Mouse (Mus musculus) intestine, embryonic 16.5 days (tissue): ENCODE data around the gene Usp17ld. TPM values are rescaled to one million over a fixed set of nuclear protein-coding genes. Genes with fewer than 3 reads are reported as not detected.
"Not testable (repeated sequence)": the region's sequence is repeated elsewhere in the genome, so short reads cannot be mapped to it uniquely, and the experiment has no call there.

ENCODE experiments used
- ATAC-seq: fragments of 200-750 bp; cut with Nextera tagmentation; 2 replicates; pipeline ENCODE4 v1.8.0; 2017; ENCODE audit warnings: moderate TSS enrichment, moderate library complexity
- H3K27ac ChIP-seq: fragments of 300-500 bp; sonication (generic); 2 replicates; pipeline ENCODE4 v1.5.1; 2014; ENCODE audit warnings: mild to moderate bottlenecking, low read length
- H3K27me3 ChIP-seq: fragments of 300-500 bp; sonication (generic); replicated peaks from 2 replicates; pipeline ENCODE4 v1.6.1; 2014; ENCODE audit warnings: low read length, control low read depth, mixed read lengths; ENCODE audit not compliant: control insufficient read depth, insufficient read depth
- H3K36me3 ChIP-seq: fragments of 300-500 bp; sonication (generic); 2 replicates; pipeline ENCODE4 v1.6.1; 2014; ENCODE audit warnings: low read length, control low read depth; ENCODE audit not compliant: control insufficient read depth, insufficient read depth
- H3K4me1 ChIP-seq: fragments of 300-500 bp; sonication (generic); 2 replicates; pipeline ENCODE4 v1.6.1; 2014; ENCODE audit warnings: low read length, control low read depth, mixed read lengths; ENCODE audit not compliant: control insufficient read depth, insufficient read depth
- H3K4me2 ChIP-seq: fragments of 300-500 bp; sonication (generic); 2 replicates; pipeline ENCODE4 v1.6.1; 2014; ENCODE audit warnings: low read depth, low read length, control low read depth
- H3K4me3 ChIP-seq: fragments of 300-500 bp; sonication (generic); 2 replicates; pipeline ENCODE4 v1.5.1; 2014; ENCODE audit warnings: mild to moderate bottlenecking, low read length
- H3K9ac ChIP-seq: fragments of 300-500 bp; sonication (generic); 2 replicates; pipeline ENCODE4 v1.6.1; 2014; ENCODE audit warnings: low read depth, low read length
- H3K9me3 ChIP-seq: fragments of 300-500 bp; sonication (generic); 2 replicates; pipeline ENCODE4 v1.6.1; 2016; ENCODE audit warnings: low read length, control low read depth; ENCODE audit not compliant: control insufficient read depth
- WGBS: fragments of 180-500 bp; shearing (Covaris S2); extraction: QIAGEN DNeasy Blood & Tissue Kit; methylation state at CpG from one replicate; pipeline ENCODE4 v1.1.7; 2014; 5-methylcytosine and 5-hydroxymethylcytosine counted together
- microRNA-seq: library from miRNA; unstranded; fragments of <30 nt; microRNA quantifications from one replicate; pipeline ENCODE4, GENCODE M21; 2016
- polyA plus RNA-seq: library from polyadenylated mRNA; unstranded; fragments of >200 nt; fragmentation: Nextera tagmentation; extraction: Ambion mirVana; gene quantifications from 2 replicates; pipeline ENCODE4 v1.2.1, GENCODE M21; 2015

Gene Usp17ld
- not detected in 2 replicates for polyA plus RNA-seq

DNA sequence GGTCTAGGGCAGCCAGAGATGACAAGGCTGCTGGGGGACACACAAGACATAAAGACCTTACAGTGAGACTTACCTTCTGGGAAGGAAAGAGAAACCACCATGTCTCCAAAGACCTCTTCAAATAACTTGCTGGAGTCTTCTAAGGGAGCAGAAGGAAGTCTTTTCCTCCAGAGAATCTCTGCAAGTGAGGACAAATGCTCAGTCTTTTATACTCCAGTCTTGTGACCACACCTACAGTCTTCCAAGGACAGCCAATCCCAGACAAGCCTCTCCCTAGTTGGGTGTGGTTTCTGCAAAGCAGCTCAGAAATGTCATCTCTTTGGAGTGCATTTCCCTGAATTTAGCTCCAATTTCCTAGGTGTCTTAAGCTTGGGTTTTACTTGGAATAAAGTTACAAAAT is at the start of gene Usp17ld:
TSS of gene Usp17ld (minus strand) at position 101 of the 400 bp plus-strand sequence.
- not testable (repeated sequence) for H3K36me3 ChIP-seq, H3K4me2 ChIP-seq, ATAC-seq, H3K27ac ChIP-seq, H3K4me1 ChIP-seq, H3K9me3 ChIP-seq, H3K9ac ChIP-seq, H3K4me3 ChIP-seq, H3K27me3 ChIP-seq

DNA sequence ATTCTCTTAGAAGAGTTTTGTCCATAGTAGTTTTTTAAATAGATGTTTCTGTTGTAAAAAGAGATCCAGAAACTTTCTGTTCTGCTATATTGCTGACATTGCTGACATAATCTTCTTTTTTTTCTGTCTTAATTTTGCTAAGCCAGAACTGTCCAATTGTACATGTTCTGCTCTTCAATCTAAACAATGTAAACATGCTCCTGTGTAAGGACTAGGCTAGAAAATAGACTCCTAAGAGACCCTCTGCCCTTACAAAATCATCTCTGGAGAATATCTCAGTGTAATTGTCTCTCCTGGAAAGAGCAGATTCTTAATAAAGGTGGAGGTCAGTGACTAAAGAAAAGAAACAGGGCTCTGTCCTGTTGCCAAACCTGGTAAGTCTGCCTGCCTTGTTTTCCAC is 35.6 kb downstream of the Usp17ld start, which contains the start of gene Olfr594:
TSS of gene Olfr594 (plus strand) at position 301 of the 400 bp plus-strand sequence.
- Histone ChIP-seq H3K9ac (no peak within 1 kb of the TSS), H3K4me3 (no peak within 1 kb of the TSS), H3K4me2 (no peak within 1 kb of the TSS), H3K36me3 (no peaks in the 10 kb centered on the region), H3K4me1 (no peaks in the 10 kb centered on the region), H3K9me3 (no peaks in the 10 kb centered on the region), H3K27ac (no peak within 1 kb of the TSS), H3K27me3 (no peaks in the 10 kb centered on the region)
- no peak for ATAC-seq

- 82% methylated on average over 5 of the region's 5 CpGs for WGBS
- H3K4me2 ChIP-seq, H3K4me1 ChIP-seq, H3K4me3 ChIP-seq, H3K9ac ChIP-seq, ATAC-seq, H3K36me3 ChIP-seq, H3K27ac ChIP-seq, H3K27me3 ChIP-seq, H3K9me3 ChIP-seq: not testable (repeated sequence)
Measured at GRCm38 (mm10) chr7:103212050-103212449, 40.3 kb downstream of the Usp17ld start.

DNA sequence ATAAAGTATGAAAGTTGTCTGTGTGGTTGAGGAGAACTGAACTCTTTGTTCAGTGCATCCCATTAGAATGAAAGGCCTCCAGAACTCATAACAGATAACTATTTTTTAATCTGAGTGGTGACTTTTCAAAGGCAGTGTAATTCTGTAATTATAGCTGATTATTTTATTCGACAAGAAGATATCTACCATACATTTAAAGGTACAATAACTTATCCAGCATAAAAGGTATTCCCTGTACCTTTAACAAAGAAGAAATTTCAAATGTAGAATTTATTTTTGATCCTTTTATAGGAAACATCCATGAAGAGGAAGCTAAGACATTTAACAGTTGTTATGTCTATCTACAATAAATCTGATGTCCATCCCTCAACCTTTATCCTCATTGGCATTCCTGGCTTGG is 40.7 kb downstream of the Usp17ld start, which contains the start of gene Olfr593:
TSS of gene Olfr593 (plus strand) at position 301 of the 400 bp plus-strand sequence.
- no peak within 1 kb of the TSS for H3K27ac ChIP-seq
- WGBS = 73% methylated on average over 1 of the region's 1 CpGs
- H3K27me3 ChIP-seq = no peaks in the 10 kb centered on the region
- no peak within 1 kb of the TSS for H3K4me3 ChIP-seq
- no peaks in the 10 kb centered on the region for H3K9me3 ChIP-seq
- no peak within 1 kb of the TSS for H3K9ac ChIP-seq
- no peaks in the 10 kb centered on the region for H3K36me3 ChIP-seq
- ATAC-seq = no peak
- no peak within 1 kb of the TSS for H3K4me2 ChIP-seq
- no peaks in the 10 kb centered on the region for H3K4me1 ChIP-seq

Small RNAs within 50 kb of the gene (microRNA-seq; reads per million reads assigned to microRNA genes)
- not detected for gene Gm23550
- gene Gm25171 = not detected

Other genes with a start within 250 kb of the Usp17ld start
- not detected in 2 replicates for gene Olfr582, start 214.5 kb downstream of the Usp17ld start, polyA plus RNA-seq
- not detected in 2 replicates for gene Olfr583, start 201.2 kb downstream of the Usp17ld start, polyA plus RNA-seq
- gene Olfr584, start 170.6 kb downstream of the Usp17ld start, polyA plus RNA-seq = not detected in 2 replicates
- not detected in 2 replicates for gene Olfr585, start 154.8 kb downstream of the Usp17ld start, polyA plus RNA-seq
- gene Olfr586, start 126.9 kb downstream of the Usp17ld start, polyA plus RNA-seq = not detected in 2 replicates
- not detected in 2 replicates for gene Olfr588-ps1, start 111.6 kb downstream of the Usp17ld start, polyA plus RNA-seq
- not detected in 2 replicates for gene Olfr589, start 96.1 kb downstream of the Usp17ld start, polyA plus RNA-seq
- not detected in 2 replicates for gene Olfr591, start 74.2 kb downstream of the Usp17ld start, polyA plus RNA-seq
- gene Olfr592, start 67.7 kb downstream of the Usp17ld start, polyA plus RNA-seq = not detected in 2 replicates
- gene Olfr593, start 40.6 kb downstream of the Usp17ld start, polyA plus RNA-seq = not detected in 2 replicates
- gene Olfr594, start 35.5 kb downstream of the Usp17ld start, polyA plus RNA-seq = not detected in 2 replicates
- gene Olfr596, start 53.1 kb upstream of the Usp17ld start, polyA plus RNA-seq = not detected in 2 replicates
- not detected in 2 replicates for gene Olfr597, start 63.8 kb upstream of the Usp17ld start, polyA plus RNA-seq
- not detected in 2 replicates for gene Olfr598, start 71.1 kb upstream of the Usp17ld start, polyA plus RNA-seq
- not detected in 2 replicates for gene Olfr599, start 83.4 kb upstream of the Usp17ld start, polyA plus RNA-seq
- gene Olfr600, start 97.2 kb upstream of the Usp17ld start, polyA plus RNA-seq = not detected in 2 replicates
- gene Olfr601, start 110.2 kb upstream of the Usp17ld start, polyA plus RNA-seq = not detected in 2 replicates
- not detected in 2 replicates for gene Olfr603, start 133.7 kb upstream of the Usp17ld start, polyA plus RNA-seq
- not detected in 2 replicates for gene Usp17lc, start 162.6 kb upstream of the Usp17ld start, polyA plus RNA-seq
- not detected in 2 replicates for gene Olfr605, start 192.9 kb upstream of the Usp17ld start, polyA plus RNA-seq
- gene Olfr606, start 196.5 kb upstream of the Usp17ld start, polyA plus RNA-seq = not detected in 2 replicates
- gene Olfr607, start 211.6 kb upstream of the Usp17ld start, polyA plus RNA-seq = not detected in 2 replicates
- not detected in 2 replicates for gene Olfr608, start 217.4 kb upstream of the Usp17ld start, polyA plus RNA-seq
- not detected in 2 replicates for gene Olfr609, start 245.6 kb upstream of the Usp17ld start, polyA plus RNA-seq